Mouse (Mus musculus) stomach, adult 2 months (tissue): ENCODE measurements around the gene Slc2a5. TPM values are rescaled to one million over a fixed set of nuclear protein-coding genes. Genes with fewer than 3 reads are reported as not detected.

ENCODE experiments used
- polyA plus RNA-seq: library from polyadenylated mRNA; depleted of rRNA; stranded (reverse); fragments of >200 nt; gene quantifications from 2 replicates; pipeline ENCODE4 v1.2.3, GENCODE M21; 2012; rRNA removed

The Slc2a5 gene
- 8.3 and 9.9 TPM in 2 replicates for polyA plus RNA-seq

GRCm38 (mm10) chr4:150119055-150119454, at the start of gene Slc2a5:
Slc2a5 (plus strand) TSS chr4:150119283.

GRCm38 (mm10) chr4:150087161-150087889, 31.8 kb upstream of the Slc2a5 start, which contains the start of gene Gpr157:
Gpr157 (plus strand) TSS chr4:150087365.

Other genes starting within 250 kb of the Slc2a5 start
- gene Spsb1, start 164.2 kb upstream of the Slc2a5 start, polyA plus RNA-seq, result 11.1 and 15.0 TPM in 2 replicates
- gene H6pd, start 110.3 kb upstream of the Slc2a5 start, polyA plus RNA-seq, result 23.2 and 24.8 TPM in 2 replicates
- 0.93 and 1.1 TPM in 2 replicates for gene Gpr157, start 31.9 kb upstream of the Slc2a5 start, polyA plus RNA-seq
- gene Slc2a7, start 29.7 kb downstream of the Slc2a5 start, polyA plus RNA-seq, result 0.05 and 0.06 TPM in 2 replicates
- gene Car6, start 82.0 kb downstream of the Slc2a5 start, polyA plus RNA-seq, result 0.09 TPM in 1 of 2 replicates, not detected in the other
- 302 and 373 TPM in 2 replicates for gene Eno1, start 117.4 kb downstream of the Slc2a5 start, polyA plus RNA-seq
- gene Rere, start 162.4 kb downstream of the Slc2a5 start, polyA plus RNA-seq, result 13.9 and 18.5 TPM in 2 replicates